Mouse (Mus musculus) C2C12 (cell line): ENCODE data around the gene Sh3pxd2a.

Experiments used
- CTCF ChIP-seq: IDR thresholded peaks from one replicate; pipeline ENCODE4 v1.5.1; 2011; ENCODE audit not compliant: control insufficient read depth, insufficient read depth, insufficient read length
- MYOD1 ChIP-seq: IDR thresholded peaks from one replicate; pipeline ENCODE4 v1.6.1; 2011; ENCODE audit warnings: low read depth; ENCODE audit not compliant: control insufficient read depth, insufficient read length
- MYOG ChIP-seq: IDR thresholded peaks from one replicate; pipeline ENCODE4 v1.6.1; 2011; ENCODE audit not compliant: control insufficient read depth, insufficient read length; ENCODE audit errors: extremely low read depth

DNA sequence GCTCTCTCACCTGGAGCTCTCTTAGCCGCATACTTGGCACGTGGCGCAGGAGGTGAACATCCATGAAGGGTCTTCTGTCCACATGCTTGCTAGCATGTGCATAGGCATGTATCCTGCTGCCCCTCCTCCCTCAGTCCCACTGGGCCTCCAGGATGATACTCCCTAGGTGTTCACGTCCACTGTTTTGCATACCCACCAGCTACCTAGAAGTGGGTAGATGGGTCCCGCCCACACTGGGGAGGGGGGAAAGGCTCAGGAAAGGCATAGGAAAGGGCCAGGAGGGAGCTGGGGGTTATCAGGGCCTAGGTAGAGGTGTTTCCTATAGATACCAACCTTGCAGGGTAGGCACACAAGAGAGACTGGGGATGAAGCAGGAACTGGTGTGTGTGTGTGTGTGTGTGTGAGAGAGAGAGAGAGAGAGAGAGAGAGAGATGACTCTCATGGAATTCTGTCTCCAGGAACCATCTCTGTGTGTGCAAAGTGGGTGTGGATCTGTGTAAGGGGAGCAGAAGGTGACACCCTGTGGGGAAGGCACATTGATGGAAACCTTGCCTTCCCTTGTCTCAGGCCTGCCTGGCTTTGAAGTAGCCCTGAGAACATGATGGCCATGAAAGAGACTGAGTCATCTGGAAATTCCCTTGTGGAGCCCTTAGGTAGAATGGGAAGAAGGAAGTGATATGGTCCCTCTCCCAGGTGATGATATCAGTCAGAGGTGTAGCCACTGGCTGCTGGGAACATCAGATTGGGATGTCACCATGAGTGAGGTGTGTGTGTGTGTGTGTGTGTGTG, 231.9 kb downstream of the Sh3pxd2a start:
- no peak for TF ChIP-seq MYOG
- TF ChIP-seq CTCF, result no peak
- TF ChIP-seq MYOD1, result no peak
